Mouse (Mus musculus) liver, adult 2 months (tissue): ENCODE data around the gene C5ar1. TPM values are rescaled to one million over a fixed set of nuclear protein-coding genes. Genes with fewer than 3 reads are reported as not detected.
A peak's percentile ranks its signal among the peaks of the same experiment; 100 is the strongest.
"Not testable (repeated sequence)": the region's sequence is repeated elsewhere in the genome, so short reads cannot be mapped to it uniquely, and the experiment has no call there.

Source experiments
- DNase-seq: peaks from one replicate; pipeline ENCODE4 v3.0.0-alpha.2; 2011; ENCODE audit warnings: low read depth, low spot score; ENCODE audit errors: extremely low read depth
- H3K27ac ChIP-seq: fragments of 200-500 bp; replicated peaks from 2 replicates; pipeline ENCODE4 v1.5.1; 2012; ENCODE audit warnings: low read depth, mild to moderate bottlenecking, control low read depth, inconsistent platforms, low read length; ENCODE audit not compliant: insufficient read depth
- H3K27me3 ChIP-seq: fragments of 200-500 bp; 2 replicates; pipeline ENCODE4 v1.6.1; 2012; ENCODE audit warnings: mild to moderate bottlenecking, moderate library complexity, low read length, inconsistent platforms; ENCODE audit not compliant: control insufficient read depth, insufficient read depth
- H3K36me3 ChIP-seq: fragments of 200-500 bp; 2 replicates; pipeline ENCODE4 v1.6.1; 2012; ENCODE audit warnings: low read length, inconsistent platforms; ENCODE audit not compliant: control insufficient read depth, insufficient read depth
- H3K4me1 ChIP-seq: fragments of 200-500 bp; 2 replicates; pipeline ENCODE4 v1.6.1; 2011; ENCODE audit warnings: low read length; ENCODE audit not compliant: control insufficient read depth, insufficient read depth
- H3K4me3 ChIP-seq: fragments of 200-500 bp; 2 replicates; pipeline ENCODE4 v1.5.1; 2011; ENCODE audit warnings: low read depth, mild to moderate bottlenecking, control low read depth, low read length, moderate library complexity; ENCODE audit not compliant: insufficient read depth
- H3K79me2 ChIP-seq: fragments of 200-500 bp; 2 replicates; pipeline ENCODE4 v1.6.1; 2012; ENCODE audit warnings: inconsistent platforms, mild to moderate bottlenecking, low read length, moderate library complexity; ENCODE audit not compliant: control insufficient read depth, insufficient read depth
- H3K9ac ChIP-seq: fragments of 200-500 bp; 2 replicates; pipeline ENCODE4 v1.6.1; 2012; ENCODE audit warnings: low read depth, mild to moderate bottlenecking, control low read depth, inconsistent platforms, low read length
- CTCF ChIP-seq: fragments of 200-500 bp; IDR thresholded peaks from 2 replicates; pipeline ENCODE4 v1.5.1; 2011; ENCODE audit warnings: low read depth, low read length, control low read depth
- POLR2A ChIP-seq: fragments of 200-500 bp; IDR thresholded peaks from 2 replicates; pipeline ENCODE4 v1.6.1; 2011; ENCODE audit warnings: low read length, control low read depth; ENCODE audit not compliant: insufficient read depth; ENCODE audit errors: extremely low read depth
- WGBS: fragments of 180-500 bp; shearing (Covaris S2); methylation state at CpG from one replicate; pipeline ENCODE4 v1.1.7; 2018; 5-methylcytosine and 5-hydroxymethylcytosine counted together
- polyA plus RNA-seq: library from polyadenylated mRNA; depleted of rRNA; stranded (reverse); fragments of >200 nt; gene quantifications from 2 replicates; pipeline ENCODE4 v1.2.3, GENCODE M21; 2012
- total RNA-seq: library from RNA; depleted of rRNA; stranded (reverse); fragments of >200 nt; gene quantifications from 2 replicates; pipeline ENCODE4 v1.2.3, GENCODE M21; 2014

C5ar1 gene
- total and polyA plus RNA-seq, 2 experiments, result 0.46 to 0.88 TPM

- H3K27ac ChIP-seq, result no peak overlapping the region
- WGBS, result 71% methylated on average over 5 of the region's 5 CpGs
- TF ChIP-seq POLR2A (no peak), CTCF (no peak)
Measured at GRCm38 (mm10) chr7:16263843-16264242, 4.5 kb upstream of the C5ar1 start.

GRCm38 (mm10) chr7:16263015-16263787 lies 3.9 kb upstream of the C5ar1 start:
- Histone ChIP-seq H3K36me3 (no peaks in the 10 kb centered on the region), H3K79me2 (no peaks in the 10 kb centered on the region)

More at GRCm38 (mm10) chr7:16263843-16264242, 4.5 kb upstream of the C5ar1 start:
- DNase-seq, result no peak
- Histone ChIP-seq H3K4me3 (no peak overlapping the region), H3K79me2 (no peaks in the 10 kb centered on the region), H3K4me1 (no peaks in the 10 kb centered on the region), H3K9ac (no peak overlapping the region), H3K36me3 (no peaks in the 10 kb centered on the region), H3K27me3 (no peaks in the 10 kb centered on the region)

GRCm38 (mm10) chr7:16261097-16261496 lies 1.8 kb upstream of the C5ar1 start:
- no peaks in the 10 kb centered on the region for H3K36me3 ChIP-seq
- no peaks in the 10 kb centered on the region for H3K4me1 ChIP-seq
- H3K79me2 ChIP-seq, result no peaks in the 10 kb centered on the region
- H3K27me3 ChIP-seq, result no peaks in the 10 kb centered on the region
- WGBS, result 50% methylated on average over 1 of the region's 1 CpGs
- H3K4me3 ChIP-seq, result no peak overlapping the region
- no peak overlapping the region for H3K27ac ChIP-seq
- no peak for TF ChIP-seq POLR2A
- no peak for TF ChIP-seq CTCF
- H3K9ac ChIP-seq, result no peak overlapping the region
- DNase-seq, result no peak

More at GRCm38 (mm10) chr7:16263015-16263787, 3.9 kb upstream of the C5ar1 start:
- 20% methylated on average over 8 of the region's 8 CpGs for WGBS
- Histone ChIP-seq H3K27me3 (no peaks in the 10 kb centered on the region), H3K27ac (no peak overlapping the region), H3K4me3 (no peak overlapping the region), H3K9ac (no peak overlapping the region), H3K4me1 (no peaks in the 10 kb centered on the region)
- DNase-seq, result peak; percentile 57
- TF ChIP-seq POLR2A (no peak), CTCF (peak; percentile 62)

- Histone ChIP-seq H3K4me1 (0 out of 2 replicates have a peak, but pooled peaks cover 3% of the 10 kb centered on the region), H3K27ac (peak overlapping the region; percentile 30; the same call in 1 of the 2 replicates), H3K36me3 (no peaks in the 10 kb centered on the region), H3K27me3 (no peaks in the 10 kb centered on the region), H3K79me2 (no peaks in the 10 kb centered on the region), H3K4me3 (no peak overlapping the region), H3K9ac (no peak overlapping the region)
- WGBS, result 79% methylated on average over 11 of the region's 11 CpGs
- TF ChIP-seq CTCF, result no peak
- TF ChIP-seq POLR2A, result no peak
- peak; percentile 27 for DNase-seq
Measured at GRCm38 (mm10) chr7:16257830-16258229, 1.5 kb downstream of the C5ar1 start.

- not testable (repeated sequence) for H3K4me1 ChIP-seq, H3K36me3 ChIP-seq, DNase-seq, H3K9ac ChIP-seq, H3K4me3 ChIP-seq, H3K27ac ChIP-seq, H3K79me2 ChIP-seq, H3K27me3 ChIP-seq
- WGBS, result 86% methylated on average over 4 of the region's 4 CpGs
Measured at GRCm38 (mm10) chr7:16255963-16256362, 3.4 kb downstream of the C5ar1 start.

GRCm38 (mm10) chr7:16254195-16254594 lies 5.1 kb downstream of the C5ar1 start:
- Histone ChIP-seq H3K27ac (peak overlapping the region; percentile 5; the same call in 1 of the 2 replicates), H3K9ac (no peak overlapping the region), H3K4me1 (0 out of 2 replicates have a peak, but pooled peaks cover 3% of the 10 kb centered on the region), H3K27me3 (no peaks in the 10 kb centered on the region), H3K36me3 (no peaks in the 10 kb centered on the region), H3K79me2 (no peaks in the 10 kb centered on the region), H3K4me3 (no peak overlapping the region)
- 56% methylated on average over 4 of the region's 4 CpGs for WGBS
- peak; percentile 51 for DNase-seq
- TF ChIP-seq POLR2A, result no peak
